Mouse (Mus musculus) right cerebral cortex, postnatal 10 days (tissue): ENCODE data around the gene Adamtsl4.
A peak's percentile ranks its signal among the peaks of the same experiment; 100 is the strongest.
"Not testable (repeated sequence)": the region's sequence is repeated elsewhere in the genome, so short reads cannot be mapped to it uniquely, and the experiment has no call there.

Experiments
- DNase-seq, 2 experiments: peaks; one replicate each; pipeline ENCODE4 v3.0.0; 2021; ENCODE audit warnings: low spot score in 2 of 2

Gene Adamtsl4

DNA sequence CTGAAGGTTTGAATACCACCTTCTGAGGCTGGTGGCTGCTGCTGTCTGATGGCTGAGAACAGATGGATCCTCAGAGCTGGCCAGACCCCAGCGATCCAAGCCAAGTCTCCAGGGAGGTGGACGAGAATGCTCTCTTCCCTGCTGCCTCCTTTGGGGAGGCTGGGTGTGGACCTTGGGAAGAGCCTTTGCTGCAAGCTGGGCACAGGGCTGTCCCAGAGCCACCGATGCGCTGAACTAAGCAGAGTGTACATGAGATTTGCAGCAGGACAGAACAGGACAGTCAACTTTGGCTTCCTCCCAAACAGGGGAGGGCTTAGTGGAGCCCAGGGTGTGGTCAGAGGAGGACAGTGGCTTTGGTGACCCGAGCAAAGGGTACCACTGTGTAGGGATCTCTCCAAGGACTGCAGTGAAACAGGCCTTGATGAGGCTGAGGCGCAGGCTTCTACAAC lies 12.5 kb upstream of the Adamtsl4 start:
- DNase-seq = peak in 1 of 2 experiments; percentile 45

DNA sequence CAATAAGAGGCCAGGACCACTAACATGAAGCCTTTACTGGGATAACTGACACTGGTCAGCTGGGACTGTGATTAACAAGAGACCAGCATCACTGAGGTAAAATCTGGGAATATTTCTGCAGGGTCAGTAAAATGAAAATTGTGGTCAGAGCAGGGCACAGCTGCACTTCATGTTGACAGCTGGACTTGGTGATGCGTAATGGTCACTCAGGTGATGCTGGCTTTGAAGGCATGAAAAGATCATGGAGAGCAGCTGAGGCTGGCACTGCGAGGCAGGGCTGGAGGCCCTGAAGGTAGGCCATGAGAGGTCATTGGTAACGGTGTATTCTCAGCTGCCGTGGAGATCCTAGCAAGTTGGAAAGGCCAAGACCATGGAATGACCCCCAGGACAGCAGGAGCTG lies 10.6 kb upstream of the Adamtsl4 start:
- DNase-seq = peak in 1 of 2 experiments; percentile 23

DNA sequence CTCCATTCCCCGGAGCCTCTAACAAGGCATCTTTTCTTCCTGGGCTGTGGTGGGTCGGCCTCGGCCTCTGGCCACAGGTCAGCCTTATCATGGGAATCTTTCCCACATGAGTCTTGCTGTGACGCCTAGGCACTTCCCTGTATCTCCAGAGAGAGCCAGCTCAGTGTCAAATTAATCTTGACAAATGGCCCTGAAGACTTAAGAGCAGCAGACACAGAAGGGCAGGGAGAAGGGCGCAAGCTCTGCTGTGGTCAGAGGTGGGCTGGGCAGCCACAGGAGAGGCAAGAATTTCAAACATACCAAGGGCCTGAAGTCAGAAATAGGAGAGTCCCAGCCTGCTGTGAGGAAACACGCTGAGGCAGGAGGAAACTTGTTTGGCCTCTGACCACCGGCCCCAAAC lies 8.6 kb upstream of the Adamtsl4 start:
- peak in 1 of 2 experiments; percentile 22 for DNase-seq

DNA sequence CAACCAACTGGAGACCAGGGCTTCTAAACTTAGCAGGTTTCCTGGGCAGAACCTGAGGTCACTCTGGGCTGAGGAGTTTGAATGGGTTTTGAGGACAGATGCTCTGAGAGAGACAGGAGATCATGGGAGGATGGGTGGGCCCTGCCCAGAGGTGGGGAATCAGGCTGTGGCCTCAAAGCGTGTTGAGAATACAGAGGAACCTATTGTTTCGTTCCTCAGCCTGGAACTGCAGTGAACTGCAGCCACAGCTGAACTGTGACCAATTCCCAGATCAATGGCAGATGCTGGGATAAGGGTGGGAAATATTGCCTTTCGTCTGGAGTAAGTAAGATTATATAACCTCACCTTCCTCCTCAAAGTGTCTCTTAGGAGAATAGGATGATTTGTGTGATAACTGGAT lies 8.1 kb upstream of the Adamtsl4 start:
- peak in 1 of 2 experiments; percentile 20 for DNase-seq

DNA sequence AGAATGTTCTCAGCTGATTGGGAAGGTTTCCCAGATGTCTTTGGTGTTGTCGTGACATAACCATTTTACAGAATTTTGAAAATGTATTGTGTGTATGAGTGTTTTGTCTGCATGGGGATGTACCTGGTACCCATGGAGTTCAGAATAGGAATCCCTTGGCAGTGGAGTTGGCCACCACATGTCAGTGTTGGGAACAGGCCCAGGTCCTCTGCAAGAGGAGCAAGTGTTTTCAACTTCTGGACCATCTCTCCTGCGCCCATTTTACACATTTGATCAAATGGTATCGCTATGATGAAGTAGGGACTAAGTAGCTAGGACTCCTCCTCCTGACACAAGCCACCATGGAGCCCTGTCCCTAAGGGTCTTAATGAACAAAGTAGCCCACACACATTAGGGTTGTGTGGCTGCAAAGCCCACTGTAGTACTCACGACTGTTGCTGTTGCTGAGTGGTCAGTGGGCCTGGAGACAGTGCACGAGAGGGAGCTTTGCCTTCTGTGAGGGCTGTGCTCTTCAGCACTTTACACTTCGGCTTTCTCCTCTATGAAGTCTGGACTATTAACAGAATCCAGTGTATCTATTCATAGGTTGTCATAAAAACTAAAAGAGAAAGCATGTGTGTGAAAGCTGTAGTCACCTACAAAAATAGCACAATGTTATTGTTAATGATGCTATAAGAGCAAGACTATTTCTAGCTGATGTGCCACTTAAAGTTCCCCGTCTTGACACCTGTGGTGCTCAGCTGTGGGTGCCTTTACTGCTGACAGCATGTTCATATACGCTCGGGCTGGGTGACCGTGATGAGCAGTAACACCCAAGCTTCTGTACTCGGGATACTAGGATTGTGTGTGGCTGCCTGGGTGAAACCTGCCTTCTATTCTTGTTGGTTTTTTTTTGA lies 7.3 kb upstream of the Adamtsl4 start:
- peak in 1 of 2 experiments; percentile 64 for DNase-seq

DNA sequence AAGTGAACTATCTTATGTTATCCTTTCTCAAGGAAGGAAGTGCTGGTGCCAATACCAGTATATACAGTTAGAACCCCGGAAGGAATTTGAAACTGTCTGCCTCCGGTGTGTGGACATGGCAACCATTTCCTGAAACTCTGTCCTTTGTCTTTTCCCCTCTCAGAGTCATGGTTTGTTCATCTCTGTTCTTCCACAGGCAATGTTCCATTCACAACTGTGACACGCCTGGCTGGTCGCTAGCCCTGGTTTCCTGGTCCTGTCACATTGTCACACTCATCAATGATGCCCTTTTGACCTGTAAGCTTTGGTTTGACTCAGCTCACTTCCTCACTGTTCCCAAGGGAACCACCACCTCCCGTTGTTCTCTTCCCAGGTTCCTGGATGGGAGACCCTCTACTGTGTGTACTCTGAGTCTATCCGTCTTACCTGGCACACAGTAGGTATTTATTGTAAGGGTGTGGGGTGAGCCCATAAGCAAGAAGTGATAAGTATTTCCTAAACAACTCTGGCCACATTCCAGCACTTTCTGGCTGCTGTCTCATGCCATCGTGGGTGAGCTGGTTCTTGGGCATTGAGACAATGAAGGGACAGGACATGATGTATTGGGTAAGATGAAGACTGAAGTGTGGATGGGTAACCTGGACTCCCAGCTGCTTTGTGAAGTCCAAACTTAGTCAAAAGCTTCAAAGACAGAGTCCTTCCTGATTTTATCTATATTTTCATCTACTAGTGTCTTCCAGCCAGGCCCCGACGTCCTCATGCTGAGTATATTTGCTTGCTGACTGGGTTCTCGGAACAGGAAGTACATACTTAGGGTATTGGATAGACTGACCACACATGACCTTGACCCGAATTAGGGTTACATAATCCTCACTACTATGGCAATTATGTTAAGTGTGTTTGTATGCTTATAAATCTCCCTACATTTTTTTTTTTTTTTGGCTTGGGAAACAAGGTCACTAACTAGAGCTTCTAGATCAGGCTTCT lies 6.4 kb upstream of the Adamtsl4 start:
- DNase-seq = peak; percentile 14 to 15

DNA sequence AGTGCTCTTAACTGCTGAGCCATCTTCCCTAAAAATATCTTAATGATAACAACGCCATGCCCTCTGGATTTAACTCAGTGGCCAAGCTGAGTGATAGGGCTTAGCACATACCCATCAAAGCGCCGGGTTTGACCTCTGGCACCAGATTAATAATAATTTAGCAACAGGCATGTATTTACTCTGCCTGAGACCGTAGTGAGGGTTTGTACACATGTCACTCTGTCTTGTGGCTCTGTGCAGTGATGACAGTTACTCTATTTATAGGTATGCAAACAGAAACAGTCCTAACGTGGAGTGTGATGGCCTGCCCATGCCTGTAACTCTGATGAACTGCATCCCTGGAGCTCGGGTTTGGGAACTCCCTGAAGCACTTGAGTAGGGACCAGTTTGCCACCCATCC lies 5.0 kb upstream of the Adamtsl4 start:
- no peak for DNase-seq

DNA sequence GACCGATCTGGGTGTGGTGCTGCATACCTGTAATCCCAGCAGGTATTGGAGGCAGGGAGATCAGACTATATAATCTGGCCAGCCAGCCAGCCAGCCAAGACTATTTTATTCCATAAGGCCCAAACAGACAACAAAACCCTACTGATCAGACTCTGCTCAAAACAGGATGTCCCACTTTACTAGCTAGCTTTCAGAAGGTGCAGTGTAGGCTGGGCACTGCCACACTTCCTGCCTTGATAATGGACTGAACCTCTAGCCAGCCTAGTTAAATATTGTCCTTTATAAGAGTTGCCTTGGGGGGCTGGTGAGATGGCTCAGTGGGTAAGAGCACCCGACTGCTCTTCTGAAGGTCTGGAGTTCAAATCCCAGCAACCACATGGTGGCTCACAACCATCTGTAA lies 2.8 kb upstream of the Adamtsl4 start:
- DNase-seq = not testable (repeated sequence)

DNA sequence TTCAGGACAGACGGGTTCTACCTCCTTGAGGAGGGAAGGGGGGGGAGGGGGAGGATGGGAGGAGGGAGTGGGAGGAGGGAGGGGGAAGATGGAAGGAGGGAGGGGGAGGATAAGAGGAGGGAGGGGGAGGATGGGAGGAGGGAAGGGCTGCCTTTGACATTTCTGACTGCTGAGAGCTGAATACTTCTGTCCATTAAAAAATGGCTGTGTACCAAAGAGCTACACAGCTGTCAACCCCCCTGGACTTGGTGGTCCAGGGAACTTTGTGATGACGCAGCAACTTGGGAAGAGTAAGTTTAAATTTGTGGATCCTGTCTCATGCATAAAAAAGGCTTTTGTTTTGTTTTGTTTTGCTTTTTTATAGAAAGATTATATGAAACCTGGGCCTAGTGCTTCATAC lies 2.2 kb upstream of the Adamtsl4 start:
- DNase-seq = no peak

DNA sequence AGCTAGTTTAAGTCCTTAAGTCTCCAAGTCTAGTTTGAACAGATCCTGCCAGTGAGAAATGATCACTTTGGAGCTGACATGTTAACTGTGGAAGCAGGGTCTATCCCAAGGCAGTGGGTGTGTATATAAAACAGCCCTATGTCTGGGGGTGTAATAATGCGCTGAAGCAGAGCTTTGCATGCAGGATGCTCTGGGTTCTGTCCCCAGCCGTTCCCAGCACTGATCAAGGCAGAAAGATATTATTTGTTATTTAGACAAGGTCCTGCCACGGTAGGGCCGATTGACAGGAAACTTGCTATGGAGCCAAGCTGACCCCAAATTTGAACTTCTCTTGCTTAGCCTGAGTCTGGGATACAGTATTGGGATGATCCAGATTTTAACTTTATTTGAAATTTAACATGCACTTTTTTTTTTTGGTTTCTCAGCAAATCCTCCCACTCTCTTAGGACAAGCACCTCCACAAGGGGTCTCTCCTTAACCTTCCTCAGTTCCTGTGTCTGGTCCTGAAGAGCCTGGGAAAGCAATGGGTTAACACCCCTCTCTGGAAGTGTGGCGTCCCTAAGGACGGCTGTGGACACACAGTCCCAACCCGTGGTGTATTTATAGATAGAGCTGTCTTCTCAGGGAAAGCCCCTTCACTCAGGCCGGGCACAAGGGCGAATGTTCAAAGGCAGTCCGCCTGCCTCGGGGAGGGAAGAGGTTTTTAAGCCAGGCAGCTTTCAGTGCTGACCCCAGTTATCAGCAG lies 1.6 kb upstream of the Adamtsl4 start:
- DNase-seq = peak in 1 of 2 experiments; percentile 12

DNA sequence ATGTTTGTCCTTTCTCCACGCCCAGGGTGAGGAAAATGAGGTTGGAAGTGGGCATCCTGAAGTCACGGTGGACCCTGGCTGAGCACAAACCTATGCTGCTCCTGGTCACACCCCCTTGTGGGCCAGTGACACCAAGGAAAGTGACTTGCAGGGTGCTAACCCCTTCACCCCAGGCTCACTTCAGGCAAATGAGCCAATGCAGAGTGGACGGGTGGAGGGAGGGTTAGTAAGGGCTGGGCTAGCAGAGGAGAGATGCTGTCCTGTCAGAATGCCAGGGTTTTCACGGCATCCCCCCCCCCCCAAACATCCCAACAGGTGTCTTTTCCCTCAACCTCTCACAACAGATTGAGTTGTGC lies 571 bp downstream of the Adamtsl4 start:
- no peak for DNase-seq

DNA sequence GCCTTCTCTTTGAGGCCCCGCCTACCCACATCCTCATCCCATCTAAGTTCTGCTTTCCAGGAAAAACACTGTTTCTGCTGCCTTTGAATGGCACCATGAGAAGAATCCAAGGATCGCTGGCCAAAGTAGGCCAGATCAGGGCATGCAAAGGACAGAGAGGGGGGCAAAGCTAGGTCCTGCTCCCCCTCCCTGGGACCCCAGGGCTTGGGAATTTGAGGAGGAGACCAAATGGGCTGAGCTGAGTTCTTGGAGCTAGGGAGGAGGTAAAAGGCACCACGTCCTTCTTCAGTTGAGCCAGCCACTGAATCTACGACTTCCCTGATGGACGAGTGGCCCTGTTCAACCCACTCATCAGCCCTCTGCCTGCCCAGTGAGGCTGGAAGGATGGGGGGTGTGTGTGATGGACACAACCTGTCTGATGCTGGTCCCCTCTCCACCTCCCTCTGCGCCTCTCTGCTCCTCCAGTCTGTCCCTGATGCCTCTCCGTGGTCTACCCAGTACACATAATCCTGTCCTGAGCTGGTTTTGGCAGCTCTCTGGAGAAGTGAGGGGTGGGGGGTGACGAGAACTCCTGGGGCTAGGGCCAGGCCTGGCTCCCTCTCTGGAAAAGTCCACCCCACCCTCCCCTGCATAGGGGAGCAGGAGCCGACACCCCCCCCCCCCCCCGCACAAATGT lies 1.1 kb downstream of the Adamtsl4 start:
- DNase-seq = no peak

DNA sequence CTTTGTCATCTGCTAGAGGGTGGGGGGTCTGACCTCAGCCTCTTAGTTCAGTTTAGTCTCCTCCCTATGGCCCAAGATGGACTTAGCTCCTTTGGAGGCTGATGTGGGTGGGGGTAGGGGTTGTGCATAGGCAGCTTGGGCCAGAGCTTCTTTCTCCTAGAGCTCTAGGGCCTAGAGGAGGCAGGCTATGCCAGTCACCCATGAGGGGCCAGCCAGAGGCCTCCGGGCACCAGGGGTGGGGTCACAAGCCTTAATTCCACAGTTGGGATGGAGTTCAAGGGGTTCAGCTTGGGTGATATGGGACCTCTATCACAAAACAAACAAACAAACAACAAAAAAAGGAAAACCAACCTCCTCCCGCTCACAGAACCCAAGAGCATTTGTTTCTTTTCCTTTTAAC lies 2.0 kb downstream of the Adamtsl4 start:
- no peak for DNase-seq

DNA sequence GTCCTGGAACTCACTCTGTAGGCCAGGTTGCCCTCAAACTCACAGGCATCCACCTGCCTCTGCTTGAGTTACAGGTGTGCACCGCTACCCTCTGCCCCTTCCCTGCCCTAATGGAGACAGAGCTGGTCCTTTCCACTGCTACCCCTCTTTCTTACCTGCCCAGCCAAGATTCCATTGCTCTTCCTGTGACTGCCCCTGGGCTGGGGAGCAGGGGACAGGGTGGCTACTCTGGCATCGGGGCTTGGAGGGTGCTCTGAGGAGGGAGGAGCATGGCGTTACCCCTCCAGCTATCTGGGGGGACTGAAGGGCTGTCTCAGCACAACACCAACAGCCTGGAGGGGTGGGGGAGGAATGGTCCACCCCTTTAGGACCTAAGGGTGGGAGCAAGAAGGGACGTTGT lies 2.4 kb downstream of the Adamtsl4 start:
- DNase-seq = no peak

DNA sequence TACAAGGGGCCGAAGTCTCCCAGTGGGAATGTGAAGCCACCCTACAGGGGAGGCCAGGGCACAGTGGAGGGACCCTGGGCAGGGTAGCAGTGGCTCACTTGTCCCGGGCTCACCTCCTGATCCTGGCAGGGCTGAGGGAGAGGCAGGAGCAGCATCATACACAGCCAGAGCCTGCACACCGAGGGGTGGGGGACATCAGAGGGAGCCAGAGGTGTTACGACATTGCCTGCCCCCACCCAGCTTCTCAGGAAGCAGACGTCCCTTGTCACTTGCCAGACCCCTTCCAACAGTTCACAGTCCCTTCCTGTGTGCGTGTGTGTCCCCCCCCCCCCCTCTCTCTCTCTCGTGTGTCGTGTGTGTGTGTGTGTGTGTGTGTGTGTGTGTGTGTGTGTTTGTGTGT lies 2.9 kb downstream of the Adamtsl4 start:
- no peak for DNase-seq

DNA sequence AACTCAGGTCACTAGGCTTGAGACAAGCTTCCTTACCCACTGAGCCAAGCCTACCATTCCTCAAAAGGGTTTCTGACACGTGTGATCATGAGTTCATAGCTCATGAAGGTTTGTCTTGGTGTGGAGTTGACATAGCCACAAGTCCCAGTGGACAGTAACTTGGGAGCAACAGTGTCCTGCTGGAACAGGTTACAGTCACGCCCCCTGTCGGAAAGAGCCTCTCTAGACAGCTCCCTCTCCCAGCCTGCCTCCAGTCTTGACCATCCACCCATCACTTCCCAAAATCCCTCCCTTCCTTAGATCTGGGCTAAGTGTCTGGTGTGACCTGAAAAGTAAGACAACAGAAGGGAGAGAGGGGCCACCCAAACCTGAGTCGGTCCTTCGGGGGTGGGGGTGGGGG lies 4.8 kb downstream of the Adamtsl4 start:
- no peak for DNase-seq

DNA sequence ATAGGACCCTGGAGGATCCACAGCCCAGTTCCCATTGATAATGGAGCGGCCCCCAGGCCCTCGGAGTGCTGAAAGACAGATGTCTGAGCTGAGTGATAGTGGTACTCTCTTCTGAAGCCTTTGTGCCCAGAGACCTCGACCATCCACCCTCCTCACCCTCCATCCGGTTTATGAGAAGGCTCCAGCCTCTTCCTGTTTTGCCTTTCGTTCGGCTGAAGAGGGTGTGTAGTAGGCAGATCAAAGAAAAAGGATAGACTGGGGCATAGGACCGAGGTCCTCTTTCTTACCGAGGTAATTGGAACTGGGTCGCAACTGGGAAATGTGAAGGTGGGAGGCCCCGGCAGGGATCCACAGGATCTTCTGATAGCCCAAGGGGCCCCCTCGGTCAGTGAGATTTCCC lies 6.4 kb downstream of the Adamtsl4 start:
- no peak for DNase-seq

DNA sequence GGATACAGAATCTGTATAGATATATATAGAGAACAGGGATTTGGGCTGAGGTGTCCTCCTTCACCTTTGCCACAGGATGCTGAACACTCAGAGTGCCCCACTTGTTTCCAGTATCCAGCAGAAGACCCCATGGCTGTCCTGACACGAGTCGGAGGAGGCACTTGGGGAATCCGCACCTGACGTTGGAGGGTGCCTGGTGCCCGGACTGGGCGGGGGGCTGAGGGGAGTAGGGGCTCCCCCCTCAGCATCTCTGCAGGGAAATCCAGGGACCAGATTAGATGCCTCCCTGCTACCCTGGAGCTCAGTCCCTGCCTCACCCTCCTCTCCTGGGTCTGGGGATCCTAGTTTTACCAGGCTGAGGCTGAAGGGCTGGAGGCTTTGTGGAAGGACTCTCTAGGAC lies 7.0 kb downstream of the Adamtsl4 start:
- no peak for DNase-seq

DNA sequence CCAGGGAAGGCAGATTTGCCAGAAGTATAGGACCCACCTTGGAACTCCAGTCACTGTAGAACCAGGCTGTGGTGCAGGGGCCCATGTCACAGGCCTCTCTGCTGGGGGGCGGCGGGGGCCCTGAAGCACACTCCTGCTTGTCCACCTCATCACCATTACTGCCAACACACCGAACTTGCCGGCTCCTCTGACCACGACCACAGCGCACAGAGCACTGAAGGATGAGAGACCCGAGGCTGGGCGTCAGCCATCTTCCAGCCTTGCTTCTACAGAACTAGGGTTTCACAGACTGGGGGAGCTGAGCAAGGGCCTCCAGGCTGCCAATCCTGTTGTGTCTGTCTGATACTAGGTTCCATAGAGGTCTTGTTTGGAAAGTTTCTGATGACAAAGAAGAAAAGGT lies 8.2 kb downstream of the Adamtsl4 start:
- no peak for DNase-seq

DNA sequence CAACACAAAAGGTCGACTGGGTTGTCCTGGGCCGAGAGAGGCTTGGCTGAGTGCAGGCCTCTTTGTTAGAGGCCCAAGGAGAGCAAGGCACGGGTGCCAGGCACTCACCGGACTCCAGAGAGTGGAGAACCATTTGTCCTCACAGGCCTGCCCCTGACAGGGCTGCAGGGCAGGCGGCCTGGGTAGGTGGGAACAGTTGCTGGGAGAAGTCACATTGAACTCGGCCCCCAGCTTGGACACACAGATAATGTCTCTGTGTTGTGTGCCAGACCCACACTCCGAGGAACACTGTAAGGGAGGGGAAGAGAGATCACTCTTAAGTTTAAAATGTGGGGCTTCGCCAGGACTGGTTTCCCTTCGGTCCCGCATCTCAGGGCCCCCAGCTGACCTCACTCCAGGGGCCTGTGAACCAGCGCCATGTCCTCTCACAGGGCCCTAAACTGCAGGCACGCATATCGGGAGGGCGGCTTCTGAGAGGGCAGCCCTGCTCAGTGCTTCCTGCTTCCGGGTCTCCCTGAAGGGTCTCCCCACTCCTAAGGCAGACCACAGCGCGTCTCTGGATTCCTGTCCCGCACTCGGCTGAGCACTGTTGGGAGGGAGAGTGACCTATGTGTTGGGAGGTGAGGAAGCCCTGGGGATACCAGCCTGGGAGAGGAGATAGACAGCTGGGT lies 10.2 kb downstream of the Adamtsl4 start:
- DNase-seq = no peak
